In the genomic region with DNA sequence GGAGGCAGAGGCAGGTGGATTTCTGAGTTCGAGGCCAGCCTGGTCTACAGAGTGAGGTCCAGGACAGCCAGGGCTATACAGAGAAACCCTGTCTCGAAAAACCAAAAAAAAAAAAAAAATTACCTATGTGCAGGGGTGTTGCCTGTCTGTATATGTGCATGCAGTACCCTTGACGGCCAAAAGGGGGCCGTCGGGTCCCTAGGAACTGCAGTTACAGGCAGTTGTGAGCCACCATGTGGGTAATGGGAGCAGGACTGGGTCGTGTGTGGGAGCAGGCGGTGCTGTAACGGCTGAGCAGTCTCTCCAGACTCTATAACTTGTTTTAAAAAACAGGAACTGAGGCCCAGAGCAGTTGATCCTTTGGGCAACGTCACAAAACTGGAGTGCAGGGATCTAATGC, we compare ENCODE assay signal across 10 mouse cellular contexts. TPM values are rescaled to one million over a fixed set of nuclear protein-coding genes. Genes with fewer than 3 reads are reported as not detected.
DNase-seq lines count a peak whose midpoint lies in the region; ATAC-seq and TF ChIP-seq lines count a peak whose summit lies in the region.
"Had no signal": no experiment of that assay in that cellular context is flagged by ENCODE, and none has a peak within 500 bp of the region (broad histone marks: within the 10 kb centered on the region; RNA-seq: fewer than 3 reads in every experiment).

No protein-coding gene starts in this region.

- 22% methylated on average over 9 of the region's 9 CpGs for WGBS in limb, embryonic 10.5 days
- WGBS in stomach, postnatal 0 days, result 15% methylated on average over 9 of the region's 9 CpGs

- no peak overlapping the region for H3K4me2 ChIP-seq in stomach, postnatal 0 days (replicated peaks; ENCODE audit: low read depth)
- H3K4me2 ChIP-seq: embryonic facial prominence, embryonic 13.5 days; liver, embryonic 15.5 days had no signal

- no peak for ATAC-seq in G1E (ENCODE audit: extremely low read depth, insufficient number of reproducible peaks, low FRiP score, poor library complexity, severe bottlenecking)
- ATAC-seq in stomach, postnatal 0 days (ENCODE audit: low FRiP score, low TSS enrichment), result no peak

- H3K27me3 ChIP-seq in G1E (ENCODE audit: insufficient read depth, low read length), result peaks cover 27% of the 10 kb centered on the region
- peaks cover 38% of the 10 kb centered on the region for H3K27me3 ChIP-seq in limb, embryonic 10.5 days (ENCODE audit: low read depth, poor library complexity, severe bottlenecking)
- no peaks in the 10 kb centered on the region; the same call in 1 of the 2 replicates for H3K27me3 ChIP-seq in stomach, postnatal 0 days (ENCODE audit: control insufficient read depth, insufficient read depth, low read length)

- peaks cover 44% of the 10 kb centered on the region for H3K4me1 ChIP-seq in G1E (ENCODE audit: insufficient read depth, low read depth, low read length)
- H3K4me1 ChIP-seq in limb, embryonic 10.5 days, result peaks cover 9% of the 10 kb centered on the region
- no peaks in the 10 kb centered on the region for H3K4me1 ChIP-seq in stomach, postnatal 0 days (replicated peaks; ENCODE audit: control insufficient read depth, insufficient read depth)

- H3K9ac ChIP-seq in stomach, postnatal 0 days (ENCODE audit: low read length), result no peak overlapping the region
- H3K9ac ChIP-seq: embryonic facial prominence, embryonic 13.5 days; liver, embryonic 15.5 days had no signal

- no peak for TF ChIP-seq EP300 in stomach, postnatal 0 days (optimal IDR thresholded peaks at IDR 0.05)

- peak; percentile 56 for TF ChIP-seq CTCF in left cerebral cortex, adult 2 months (IDR thresholded peaks at IDR 0.05)
- peak; percentile 48 for TF ChIP-seq CTCF in G1E (IDR thresholded peaks at IDR 0.05; ENCODE audit: low read depth, low read length)
- TF ChIP-seq CTCF in stomach, postnatal 0 days (IDR thresholded peaks at IDR 0.05; ENCODE audit: low read depth), result peak; percentile 66

- peak overlapping the region; percentile 69; the same call in 1 of the 2 replicates for H3K27ac ChIP-seq in left cerebral cortex, adult 2 months
- no peak overlapping the region for H3K27ac ChIP-seq in limb, embryonic 10.5 days
- no peak overlapping the region for H3K27ac ChIP-seq in stomach, postnatal 0 days (replicated peaks)
- H3K27ac ChIP-seq: embryonic facial prominence, embryonic 13.5 days; liver, embryonic 15.5 days had no signal

- no peaks in the 10 kb centered on the region for H3K9me3 ChIP-seq in G1E (replicated peaks)
- H3K9me3 ChIP-seq in limb, embryonic 10.5 days (replicated peaks), result no peaks in the 10 kb centered on the region
- H3K9me3 ChIP-seq in stomach, postnatal 0 days (ENCODE audit: control insufficient read depth, low read length), result no peaks in the 10 kb centered on the region
- H3K9me3 ChIP-seq: embryonic facial prominence, embryonic 13.5 days; liver, embryonic 15.5 days had no signal

- DNase-seq in left cerebral cortex, adult 2 months (ENCODE audit: extremely low spot score in 1 of 2, low spot score in 2 of 2), result peak; percentile 63 to 65
- DNase-seq in left cerebral cortex, adult 9 months (ENCODE audit: low spot score in 2 of 2), result no peak
- no peak for DNase-seq in G1E (ENCODE audit: low spot score)
- DNase-seq in embryo, embryonic 10 days (ENCODE audit: low spot score), result peak; percentile 57
- peak; percentile 62 for DNase-seq in limb, embryonic 10.5 days (ENCODE audit: low spot score)
- DNase-seq in stomach, postnatal 0 days (ENCODE audit: low spot score), result no peak
- no peak for DNase-seq in ovary, postnatal 36 days (ENCODE audit: low spot score)
- no peak for DNase-seq in kidney, adult 8-10 months

- H3K36me3 ChIP-seq in G1E (replicated peaks), result peaks cover 41% of the 10 kb centered on the region
- H3K36me3 ChIP-seq in limb, embryonic 10.5 days, result peaks cover 34% of the 10 kb centered on the region
- peaks cover 12% of the 10 kb centered on the region; the same call in 1 of the 2 replicates for H3K36me3 ChIP-seq in stomach, postnatal 0 days (ENCODE audit: control insufficient read depth, insufficient read depth, low read length)

- no peak overlapping the region for H3K4me3 ChIP-seq in left cerebral cortex, adult 2 months
- no peak overlapping the region for H3K4me3 ChIP-seq in G1E (ENCODE audit: low read depth, low read length)
- H3K4me3 ChIP-seq in limb, embryonic 10.5 days, result no peak overlapping the region
- no peak overlapping the region for H3K4me3 ChIP-seq in stomach, postnatal 0 days (ENCODE audit: low read depth, low read length)
- H3K4me3 ChIP-seq: embryonic facial prominence, embryonic 13.5 days; liver, embryonic 15.5 days had no signal

- intact Hi-C loops in left cerebral cortex, adult 2 months (cut with DNase I), result no loop called here

RNA-seq across cellular contexts. Expression of gene Celf5, which starts 1.5 kb away (rescaled TPM):
- 100 to 1,000 TPM; 284 to 288 TPM for total RNA-seq in left cerebral cortex, adult 2 months (2021)
- total RNA-seq in G1E (2014; fragmentation: Nextera tagmentation) (not detected in 2 replicates), G1E (2017) (0.05 and 0.06 TPM in 2 replicates)
- 0.05 and 0.09 TPM in 2 replicates for polyA plus RNA-seq in G1E (2012)
- 0.24 and 0.48 TPM in 2 replicates for polyA plus RNA-seq in limb, embryonic 10.5 days (2016; fragmentation: Nextera tagmentation; extraction: Ambion mirVana)
- 0.62 TPM in 2 replicates for polyA plus RNA-seq in stomach, postnatal 0 days (2015; fragmentation: Nextera tagmentation; extraction: Ambion mirVana)
- polyA plus RNA-seq: liver, embryonic 15.5 days had no signal

RNA-seq across cellular contexts. Expression of gene Ncln, which starts 12.2 kb away (rescaled TPM):
- total RNA-seq in left cerebral cortex, adult 2 months (2021), result 10 to 100 TPM; 78.3 to 80.8 TPM
- total RNA-seq in G1E (2014; fragmentation: Nextera tagmentation) (58.2 and 72.3 TPM in 2 replicates), G1E (2017) (35.5 and 50.1 TPM in 2 replicates)
- polyA plus RNA-seq in G1E (2012), result 154 and 179 TPM in 2 replicates
- polyA plus RNA-seq in limb, embryonic 10.5 days (2016; fragmentation: Nextera tagmentation; extraction: Ambion mirVana), result 100 and 102 TPM in 2 replicates
- 37.0 and 38.3 TPM in 2 replicates for polyA plus RNA-seq in stomach, postnatal 0 days (2015; fragmentation: Nextera tagmentation; extraction: Ambion mirVana)

RNA-seq across cellular contexts. Expression of gene S1pr4, which starts 15.9 kb away (rescaled TPM):
- total RNA-seq in left cerebral cortex, adult 2 months (2021), result under 1 TPM; 0.56 to 0.70 TPM
- total RNA-seq in G1E (2014; fragmentation: Nextera tagmentation), result not detected in 2 replicates
- 1.6 and 1.9 TPM in 2 replicates for total RNA-seq in G1E (2017)
- polyA plus RNA-seq in G1E (2012), result 0.75 and 1.00 TPM in 2 replicates
- polyA plus RNA-seq in limb, embryonic 10.5 days (2016; fragmentation: Nextera tagmentation; extraction: Ambion mirVana), result 0.34 and 0.39 TPM in 2 replicates
- polyA plus RNA-seq in stomach, postnatal 0 days (2015; fragmentation: Nextera tagmentation; extraction: Ambion mirVana), result 1.0 and 1.5 TPM in 2 replicates

RNA-seq across cellular contexts. Expression of gene Nfic, which starts 28.5 kb away (rescaled TPM):
- total RNA-seq in left cerebral cortex, adult 2 months (2021), result 10 to 100 TPM; 93.4 to 94.9 TPM
- total RNA-seq in G1E (2014; fragmentation: Nextera tagmentation), result 6.9 and 9.5 TPM in 2 replicates
- 0.52 and 0.66 TPM in 2 replicates for total RNA-seq in G1E (2017)
- polyA plus RNA-seq in G1E (2012), result 16.1 and 19.3 TPM in 2 replicates
- 9.3 and 19.8 TPM in 2 replicates for polyA plus RNA-seq in limb, embryonic 10.5 days (2016; fragmentation: Nextera tagmentation; extraction: Ambion mirVana)
- 40.4 and 42.4 TPM in 2 replicates for polyA plus RNA-seq in stomach, postnatal 0 days (2015; fragmentation: Nextera tagmentation; extraction: Ambion mirVana)

RNA-seq across cellular contexts. Expression of gene Gna15, which starts 40.0 kb away (rescaled TPM):
- total RNA-seq in left cerebral cortex, adult 2 months (2021), result 1 to 10 TPM; 1.3 to 2.8 TPM
- 20.9 and 22.5 TPM in 2 replicates for total RNA-seq in G1E (2014; fragmentation: Nextera tagmentation)
- 20.1 and 21.5 TPM in 2 replicates for total RNA-seq in G1E (2017)
- polyA plus RNA-seq in G1E (2012), result 16.5 TPM in 2 replicates
- 0.80 and 2.0 TPM in 2 replicates for polyA plus RNA-seq in limb, embryonic 10.5 days (2016; fragmentation: Nextera tagmentation; extraction: Ambion mirVana)
- polyA plus RNA-seq in stomach, postnatal 0 days (2015; fragmentation: Nextera tagmentation; extraction: Ambion mirVana), result 9.8 and 10.1 TPM in 2 replicates

Comparison
In these comparisons a context has a peak if more than half of its experiments do, and no peak if none do; other contexts are left out.
1. DNase-seq: peak in left cerebral cortex, adult 2 months (2 of 2), embryo, embryonic 10 days (single experiment) and limb, embryonic 10.5 days (single experiment); none in left cerebral cortex, adult 9 months (0 of 2), G1E (single experiment), stomach, postnatal 0 days (single experiment), ovary, postnatal 36 days (single experiment) and kidney, adult 8-10 months (0 of 2).
2. Peak in every context shown above with its lines, with median percentiles within 50 percentile points of each other: CTCF ChIP-seq.